Mouse (Mus musculus) limb, embryonic 11.5 days (tissue): Measurements from ENCODE around the gene Fshb. TPM values are rescaled to one million over a fixed set of nuclear protein-coding genes. Genes with fewer than 3 reads are reported as not detected.

Experiments
- ATAC-seq: fragments of 200-750 bp; cut with Nextera tagmentation; 2 replicates; pipeline ENCODE4 v1.8.0; 2017; ENCODE audit warnings: low read depth; ENCODE audit not compliant: insufficient number of reproducible peaks, low FRiP score, low TSS enrichment
- DNase-seq: peaks from one replicate; pipeline ENCODE4 v3.0.0-alpha.2; 2015; ENCODE audit warnings: low spot score
- H3K27ac ChIP-seq: fragments of 300-500 bp; sonication (generic); replicated peaks from 2 replicates; pipeline ENCODE4 v1.5.1; 2014; ENCODE audit warnings: low read depth, mild to moderate bottlenecking, low read length
- H3K27me3 ChIP-seq: fragments of 300-500 bp; sonication (generic); 2 replicates; pipeline ENCODE4 v1.6.1; 2014; ENCODE audit warnings: mild to moderate bottlenecking, low read length, mixed read lengths; ENCODE audit not compliant: control insufficient read depth, insufficient read depth
- H3K36me3 ChIP-seq: fragments of 300-500 bp; sonication (generic); 2 replicates; pipeline ENCODE4 v1.6.1; 2014; ENCODE audit warnings: mild to moderate bottlenecking, low read length, moderate library complexity, mixed read lengths; ENCODE audit not compliant: control insufficient read depth, insufficient read depth
- H3K4me1 ChIP-seq: fragments of 300-500 bp; sonication (generic); 2 replicates; pipeline ENCODE4 v1.6.1; 2014; ENCODE audit warnings: low read length, mixed read lengths; ENCODE audit not compliant: control insufficient read depth, insufficient read depth
- H3K4me2 ChIP-seq: fragments of 300-500 bp; sonication (generic); 2 replicates; pipeline ENCODE4 v1.6.1; 2014; ENCODE audit warnings: low read depth, mild to moderate bottlenecking, moderate library complexity; ENCODE audit not compliant: severe bottlenecking
- H3K4me3 ChIP-seq: fragments of 300-500 bp; sonication (generic); 2 replicates; pipeline ENCODE4 v1.5.1; 2014; ENCODE audit warnings: low read depth, low read length
- H3K9ac ChIP-seq: fragments of 300-500 bp; sonication (generic); 2 replicates; pipeline ENCODE4 v1.6.1; 2014; ENCODE audit warnings: mild to moderate bottlenecking, low read length
- H3K9me3 ChIP-seq: fragments of 300-500 bp; sonication (generic); 2 replicates; pipeline ENCODE4 v1.6.1; 2016; ENCODE audit warnings: low read length; ENCODE audit not compliant: control insufficient read depth
- WGBS: fragments of 180-500 bp; shearing (Covaris S2); extraction: QIAGEN DNeasy Blood & Tissue Kit; methylation state at CpG from one replicate; pipeline ENCODE4 v1.1.7; 2014; 5-methylcytosine and 5-hydroxymethylcytosine counted together
- polyA plus RNA-seq: library from polyadenylated mRNA; unstranded; fragments of >200 nt; fragmentation: Nextera tagmentation; extraction: Ambion mirVana; gene quantifications from 2 replicates; pipeline ENCODE4 v1.2.1, GENCODE M21; 2014

Gene Fshb
- not detected in 2 replicates for polyA plus RNA-seq

GRCm38 (mm10) chr2:107059556-107059955 is at the start of gene Fshb:
Fshb (minus strand) TSS chr2:107059656.
- WGBS: 80% methylated on average over 4 of the region's 4 CpGs
- H3K27ac ChIP-seq: no peak within 1 kb of the TSS
- no peak for ATAC-seq

GRCm38 (mm10) chr2:107084256-107084655 is 24.8 kb upstream of the Fshb start:
- no peak overlapping the region for H3K9ac ChIP-seq
- H3K9me3 ChIP-seq: no peaks in the 10 kb centered on the region
- no peak for DNase-seq
- no peaks in the 10 kb centered on the region for H3K36me3 ChIP-seq
- H3K4me2 ChIP-seq: no peak overlapping the region
- no peak for ATAC-seq
- no peaks in the 10 kb centered on the region for H3K4me1 ChIP-seq
- H3K27ac ChIP-seq: no peak overlapping the region
- H3K27me3 ChIP-seq: no peaks in the 10 kb centered on the region
- WGBS: 34% methylated on average over 2 of the region's 2 CpGs
- H3K4me3 ChIP-seq: no peak overlapping the region

More at GRCm38 (mm10) chr2:107059556-107059955, at the start of gene Fshb:
- DNase-seq: no peak
- no peaks in the 10 kb centered on the region for H3K27me3 ChIP-seq
- no peak within 1 kb of the TSS for H3K9ac ChIP-seq
- no peak within 1 kb of the TSS for H3K4me3 ChIP-seq
- no peaks in the 10 kb centered on the region for H3K36me3 ChIP-seq
- H3K9me3 ChIP-seq: no peaks in the 10 kb centered on the region
- no peaks in the 10 kb centered on the region for H3K4me1 ChIP-seq
- no peak within 1 kb of the TSS for H3K4me2 ChIP-seq

- Histone ChIP-seq H3K27me3 (no peaks in the 10 kb centered on the region), H3K4me3 (no peak overlapping the region), H3K4me1 (no peaks in the 10 kb centered on the region), H3K27ac (no peak overlapping the region), H3K36me3 (no peaks in the 10 kb centered on the region), H3K4me2 (no peak overlapping the region), H3K9me3 (no peaks in the 10 kb centered on the region), H3K9ac (no peak overlapping the region)
- DNase-seq (peak; percentile 63), ATAC-seq (peak; percentile 74)
- WGBS: 55% methylated on average over 14 of the region's 14 CpGs
Measured at GRCm38 (mm10) chr2:107083071-107083885, 23.8 kb upstream of the Fshb start.

GRCm38 (mm10) chr2:107063260-107063659 is 3.8 kb upstream of the Fshb start:
- Histone ChIP-seq H3K27ac (no peak overlapping the region), H3K4me2 (no peak overlapping the region), H3K27me3 (no peaks in the 10 kb centered on the region), H3K9me3 (no peaks in the 10 kb centered on the region), H3K4me1 (no peaks in the 10 kb centered on the region), H3K4me3 (no peak overlapping the region), H3K36me3 (no peaks in the 10 kb centered on the region), H3K9ac (no peak overlapping the region)
- DNase-seq (no peak), ATAC-seq (no peak)
- WGBS: 34% methylated on average over 2 of the region's 2 CpGs

GRCm38 (mm10) chr2:107045955-107046354 is 13.5 kb downstream of the Fshb start:
- H3K4me2 ChIP-seq: no peak overlapping the region
- no peak overlapping the region for H3K4me3 ChIP-seq
- DNase-seq (no peak), ATAC-seq (no peak)
- no peaks in the 10 kb centered on the region for H3K4me1 ChIP-seq
- H3K27me3 ChIP-seq: no peaks in the 10 kb centered on the region
- no peaks in the 10 kb centered on the region for H3K9me3 ChIP-seq
- no peak overlapping the region for H3K27ac ChIP-seq
- H3K36me3 ChIP-seq: no peaks in the 10 kb centered on the region
- no peak overlapping the region for H3K9ac ChIP-seq

GRCm38 (mm10) chr2:107040816-107041215 is 18.6 kb downstream of the Fshb start:
- no peak overlapping the region for H3K27ac ChIP-seq
- H3K4me2 ChIP-seq: no peak overlapping the region
- H3K9me3 ChIP-seq: no peaks in the 10 kb centered on the region
- ATAC-seq: no peak
- H3K4me1 ChIP-seq: no peaks in the 10 kb centered on the region
- no peaks in the 10 kb centered on the region for H3K36me3 ChIP-seq
- H3K9ac ChIP-seq: no peak overlapping the region
- no peak for DNase-seq
- no peaks in the 10 kb centered on the region for H3K27me3 ChIP-seq
- WGBS: 88% methylated on average over 4 of the region's 4 CpGs
- H3K4me3 ChIP-seq: no peak overlapping the region

GRCm38 (mm10) chr2:107035980-107036379 is 23.5 kb downstream of the Fshb start:
- H3K9ac ChIP-seq: no peak overlapping the region
- no peaks in the 10 kb centered on the region for H3K27me3 ChIP-seq
- no peak overlapping the region for H3K4me2 ChIP-seq
- no peaks in the 10 kb centered on the region for H3K4me1 ChIP-seq
- DNase-seq (no peak), ATAC-seq (no peak)
- 91% methylated on average over 2 of the region's 2 CpGs for WGBS
- H3K9me3 ChIP-seq: no peaks in the 10 kb centered on the region
- no peak overlapping the region for H3K4me3 ChIP-seq
- no peaks in the 10 kb centered on the region for H3K36me3 ChIP-seq
- H3K27ac ChIP-seq: no peak overlapping the region

- H3K9ac ChIP-seq: no peak overlapping the region
- no peak for ATAC-seq
- H3K36me3 ChIP-seq: no peaks in the 10 kb centered on the region
- 82% methylated on average over 4 of the region's 4 CpGs for WGBS
- no peak overlapping the region for H3K27ac ChIP-seq
- H3K4me1 ChIP-seq: no peaks in the 10 kb centered on the region
- no peak for DNase-seq
- no peaks in the 10 kb centered on the region for H3K27me3 ChIP-seq
- no peaks in the 10 kb centered on the region for H3K9me3 ChIP-seq
- H3K4me3 ChIP-seq: no peak overlapping the region
- H3K4me2 ChIP-seq: no peak overlapping the region
Measured at GRCm38 (mm10) chr2:107024694-107025093, 34.8 kb downstream of the Fshb start.

GRCm38 (mm10) chr2:107022713-107023112 is 36.7 kb downstream of the Fshb start:
- ATAC-seq: no peak
- H3K9me3 ChIP-seq: no peaks in the 10 kb centered on the region

More at GRCm38 (mm10) chr2:107022713-107023112, 36.7 kb downstream of the Fshb start:
- Histone ChIP-seq H3K4me1 (no peaks in the 10 kb centered on the region), H3K4me2 (no peak overlapping the region), H3K27ac (no peak overlapping the region), H3K36me3 (no peaks in the 10 kb centered on the region), H3K27me3 (no peaks in the 10 kb centered on the region), H3K9ac (no peak overlapping the region), H3K4me3 (no peak overlapping the region)
- DNase-seq: no peak
- 92% methylated on average over 5 of the region's 5 CpGs for WGBS
